Mouse (Mus musculus) frontal cortex, postnatal 14 days (tissue): ENCODE results near the gene Depdc7.
A peak's percentile ranks its signal among the peaks of the same experiment; 100 is the strongest.

ENCODE experiments used
- DNase-seq, 2 experiments: peaks; one replicate each; pipeline ENCODE4 v3.0.0; 2022; ENCODE audit warnings: low spot score in 2 of 2

The Depdc7 gene

DNA sequence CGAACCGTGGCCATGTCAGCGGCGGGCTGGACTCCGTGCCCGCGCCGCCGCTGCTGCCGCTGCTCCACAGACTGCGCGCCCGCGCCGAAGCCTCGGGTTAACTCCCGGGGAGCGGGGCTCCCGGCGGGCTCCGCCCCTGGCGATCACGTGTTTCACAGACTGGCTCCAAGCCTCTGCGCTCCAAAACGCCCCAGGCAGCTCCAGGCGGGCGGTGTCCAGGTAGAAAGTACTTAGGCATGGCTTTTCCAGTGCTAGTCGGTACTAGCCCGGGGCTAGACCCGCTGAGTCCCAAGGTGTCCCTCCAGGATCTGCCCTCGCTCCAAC lies at the start of gene Depdc7:
TSS of gene Depdc7 (minus strand) at position 138 of the 324 bp plus-strand sequence.
- peak; percentile 60 to 80 for DNase-seq

- no peak for DNase-seq
Observed at GRCm38 (mm10) chr2:104774763-104775162, 32.1 kb upstream of the Depdc7 start.

GRCm38 (mm10) chr2:104768697-104769096 lies 26.0 kb upstream of the Depdc7 start:
- no peak for DNase-seq

DNA sequence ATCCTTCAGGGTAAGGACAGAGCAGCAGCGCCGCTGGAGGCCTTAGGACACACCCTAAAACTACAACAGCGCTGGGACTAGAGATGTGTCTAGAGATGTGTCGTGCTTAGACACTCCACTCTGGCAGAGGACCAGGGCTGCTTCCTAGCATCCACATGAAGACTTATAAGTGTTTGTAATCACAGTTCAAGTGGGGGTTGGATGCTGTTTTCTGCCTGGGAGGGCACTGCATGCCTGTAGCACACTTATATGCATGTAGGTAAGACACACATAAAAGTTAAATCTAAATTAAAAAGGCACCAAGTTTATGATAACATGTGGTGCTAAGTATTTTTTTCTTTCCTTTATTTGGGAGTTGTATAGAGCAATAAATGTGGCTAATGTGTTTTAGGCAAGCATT lies 21.3 kb upstream of the Depdc7 start:
- no peak for DNase-seq

- DNase-seq: no peak
Observed at GRCm38 (mm10) chr2:104763134-104763703, 20.5 kb upstream of the Depdc7 start.

DNA sequence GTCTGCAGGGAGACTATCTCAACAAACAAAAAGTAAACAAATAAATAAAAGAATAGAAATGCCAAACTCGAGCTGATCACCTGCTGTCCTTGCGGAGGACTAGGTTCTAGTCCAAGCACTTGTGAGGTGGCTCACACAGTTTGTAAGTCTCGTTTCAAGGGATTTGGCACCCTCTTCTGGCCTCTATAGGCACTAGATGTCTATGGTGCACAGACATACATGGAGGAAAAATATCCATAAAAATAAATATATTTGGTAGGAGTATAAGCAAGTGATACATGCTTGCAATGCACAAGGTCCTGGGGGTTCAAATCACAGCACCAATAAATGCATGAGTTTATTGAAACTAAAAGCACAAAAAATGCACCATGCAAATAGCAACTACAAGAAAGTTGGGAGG lies 7.9 kb upstream of the Depdc7 start:
- DNase-seq: no peak

GRCm38 (mm10) chr2:104748652-104749183 lies 6.0 kb upstream of the Depdc7 start:
- no peak for DNase-seq

GRCm38 (mm10) chr2:104746251-104746650 lies 3.6 kb upstream of the Depdc7 start:
- DNase-seq: no peak

- DNase-seq: no peak
Observed at GRCm38 (mm10) chr2:104743971-104744370, 1.3 kb upstream of the Depdc7 start.

- no peak for DNase-seq
Observed at GRCm38 (mm10) chr2:104743160-104743559, 482 bp upstream of the Depdc7 start.

DNA sequence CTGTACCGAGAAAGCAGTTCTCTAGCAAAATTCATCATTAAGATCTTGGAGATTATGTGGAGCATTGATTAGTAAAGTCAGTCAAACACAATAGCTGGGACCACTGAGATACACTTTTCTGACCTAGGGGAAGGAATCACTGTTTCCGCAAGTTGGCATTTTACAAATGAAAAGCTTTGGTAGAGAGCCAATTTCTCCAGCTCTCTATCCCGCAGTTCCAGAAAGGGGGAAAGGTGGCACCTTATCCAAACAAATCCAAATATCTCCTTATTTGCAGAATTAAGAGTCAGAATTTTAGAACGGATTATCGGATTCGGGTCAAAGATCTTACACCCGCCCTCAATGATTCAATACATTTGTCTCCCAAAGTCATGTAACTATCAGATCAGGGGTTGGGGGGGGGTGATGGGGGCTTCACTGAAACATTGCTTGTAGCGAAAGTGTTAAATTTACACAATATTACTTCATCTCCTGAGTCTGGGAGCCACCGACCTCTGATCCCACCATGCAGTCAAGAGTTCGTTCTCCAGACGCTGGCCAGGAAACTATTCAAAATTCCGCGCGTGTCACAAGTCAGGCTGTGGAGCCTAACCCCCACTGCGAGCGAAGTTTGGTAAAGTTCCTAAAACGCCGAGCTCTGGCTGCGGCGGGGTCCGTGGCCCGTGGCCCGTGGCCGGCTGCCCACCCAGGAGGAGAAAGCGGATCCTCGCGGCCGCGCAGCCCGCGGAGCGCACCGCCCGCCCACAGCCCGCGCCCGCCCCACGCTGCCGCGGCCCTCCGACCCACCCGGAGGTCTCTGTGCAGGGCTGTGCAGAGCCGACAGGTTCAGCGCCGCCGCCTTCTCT lies 560 bp downstream of the Depdc7 start:
- no peak for DNase-seq

DNA sequence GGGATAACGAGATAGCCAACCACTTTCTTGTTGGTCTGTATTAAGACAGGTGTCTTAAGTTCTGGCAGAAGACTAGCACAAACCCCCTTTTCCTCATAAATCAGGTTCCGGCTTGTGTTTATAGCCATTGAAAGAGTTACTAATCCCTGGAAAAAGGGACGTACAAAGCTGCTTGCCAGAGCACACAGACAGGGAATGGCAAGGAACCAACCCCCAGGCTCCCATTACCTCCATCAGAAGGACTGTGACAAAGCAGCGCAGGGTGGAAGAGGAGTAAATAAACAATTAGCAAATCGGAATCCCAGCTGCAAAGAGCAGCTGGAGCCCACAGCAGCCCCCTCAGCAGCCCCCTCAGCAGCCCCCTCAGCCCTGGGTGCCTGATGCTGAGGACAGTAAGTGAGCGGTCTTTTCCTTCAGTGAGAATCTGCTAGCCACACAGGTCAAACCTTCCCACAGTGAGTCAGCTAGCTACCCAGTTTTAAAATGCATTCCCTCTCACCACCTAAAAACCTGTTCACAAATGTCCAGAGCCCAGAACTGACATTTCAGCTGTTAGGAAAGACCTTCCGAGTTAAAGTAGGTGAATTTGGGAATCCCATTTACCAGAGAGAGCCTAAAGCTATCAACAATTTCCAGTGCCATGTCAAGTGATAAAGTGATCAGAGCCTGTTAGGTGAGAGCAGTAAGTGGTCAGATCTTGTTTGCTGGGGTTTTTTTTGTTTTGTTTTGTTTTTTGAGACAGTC lies 1.5 kb downstream of the Depdc7 start:
- no peak for DNase-seq

DNA sequence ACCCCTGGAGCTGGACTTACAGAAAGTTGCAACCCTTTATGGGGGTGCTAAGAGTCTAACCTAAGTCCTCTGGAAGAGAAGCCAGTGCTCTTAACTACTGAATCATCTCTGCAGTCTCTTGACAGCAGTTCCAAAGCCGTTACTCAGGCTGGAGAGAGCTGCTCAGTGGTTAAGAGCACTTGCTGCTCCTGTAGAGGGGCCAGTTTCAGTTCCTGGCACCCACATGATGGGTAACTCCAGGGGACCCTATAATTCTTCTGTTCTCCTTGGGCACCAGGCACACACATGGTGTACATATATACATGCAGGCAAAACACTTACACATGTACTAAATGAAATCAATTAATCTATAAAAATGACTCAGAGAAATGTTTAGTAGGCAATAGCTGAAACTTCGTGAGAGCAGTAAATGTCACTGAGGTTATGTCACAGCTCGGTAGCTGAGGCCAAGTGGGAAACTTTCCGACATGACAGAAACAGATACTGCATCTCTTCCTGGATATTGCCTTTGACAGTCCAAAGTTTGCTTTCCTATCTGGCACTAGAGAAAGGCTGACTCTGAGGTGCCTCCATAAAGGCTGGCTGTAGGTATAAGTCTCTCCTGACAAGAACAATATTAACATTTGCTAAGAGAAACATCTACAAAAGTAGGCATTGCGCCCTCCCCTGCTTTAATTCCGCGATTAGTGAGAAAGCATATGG lies 2.3 kb downstream of the Depdc7 start:
- no peak for DNase-seq

DNA sequence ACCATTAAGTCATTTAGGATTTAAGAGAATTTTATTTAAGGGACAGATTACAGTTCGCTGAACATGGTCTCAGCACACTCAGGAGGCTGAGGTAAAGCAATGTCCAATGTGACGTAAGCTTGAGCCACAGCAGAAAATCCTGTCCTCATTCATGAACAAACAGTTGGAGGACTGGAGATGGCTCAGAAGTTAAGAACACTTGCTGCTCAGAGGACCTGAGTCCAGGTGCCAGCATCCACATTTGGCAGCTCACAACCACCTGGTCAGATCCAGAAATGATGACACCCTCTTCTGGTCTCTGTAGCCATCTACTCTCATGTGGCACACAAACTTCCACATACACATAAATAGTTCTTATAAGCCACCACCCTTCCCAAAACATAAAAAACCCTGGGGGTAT lies 3.0 kb downstream of the Depdc7 start:
- DNase-seq: no peak

DNA sequence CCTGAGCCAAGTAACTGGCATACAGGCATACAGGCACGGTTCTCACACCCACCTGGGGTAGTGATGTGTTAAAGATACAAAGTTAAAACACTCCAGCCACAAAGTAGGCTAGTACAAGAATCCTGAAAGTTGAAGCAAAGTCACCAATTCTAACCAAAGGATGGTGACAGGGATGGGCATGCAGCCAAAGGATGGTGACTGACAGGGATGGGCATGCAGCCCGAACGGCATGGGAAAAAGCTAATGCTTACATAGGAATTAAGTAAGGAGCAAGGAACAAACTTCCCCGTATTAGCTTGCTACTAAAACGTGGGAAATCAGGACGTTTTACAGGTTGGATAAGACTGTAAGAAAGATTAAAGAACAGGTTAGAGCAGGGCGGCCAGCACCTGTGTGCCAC lies 6.4 kb downstream of the Depdc7 start:
- no peak for DNase-seq

- no peak for DNase-seq
Observed at GRCm38 (mm10) chr2:104732562-104733256, 10.0 kb downstream of the Depdc7 start.

DNA sequence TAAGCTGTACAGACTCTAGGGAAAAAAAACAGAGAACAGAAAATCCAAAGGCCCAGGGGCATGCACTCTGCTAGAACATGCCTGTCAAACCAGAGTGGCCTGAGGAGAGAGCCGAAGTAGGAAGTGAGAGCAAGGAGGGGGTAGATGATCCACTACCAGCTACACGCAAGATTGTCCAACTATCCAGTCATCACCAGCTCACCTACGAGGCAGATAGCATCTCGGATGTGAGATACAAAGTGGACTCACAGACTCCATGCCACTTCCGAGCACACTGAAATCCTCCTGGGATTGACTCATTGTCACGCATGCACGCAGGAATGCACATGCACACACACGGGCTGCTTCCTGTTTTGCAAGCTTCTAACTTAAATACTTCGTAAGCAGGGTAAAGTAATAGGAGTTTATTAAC lies 10.6 kb downstream of the Depdc7 start:
- no peak for DNase-seq

- DNase-seq: no peak
Observed at GRCm38 (mm10) chr2:104727369-104727768, 15.3 kb downstream of the Depdc7 start.

DNA sequence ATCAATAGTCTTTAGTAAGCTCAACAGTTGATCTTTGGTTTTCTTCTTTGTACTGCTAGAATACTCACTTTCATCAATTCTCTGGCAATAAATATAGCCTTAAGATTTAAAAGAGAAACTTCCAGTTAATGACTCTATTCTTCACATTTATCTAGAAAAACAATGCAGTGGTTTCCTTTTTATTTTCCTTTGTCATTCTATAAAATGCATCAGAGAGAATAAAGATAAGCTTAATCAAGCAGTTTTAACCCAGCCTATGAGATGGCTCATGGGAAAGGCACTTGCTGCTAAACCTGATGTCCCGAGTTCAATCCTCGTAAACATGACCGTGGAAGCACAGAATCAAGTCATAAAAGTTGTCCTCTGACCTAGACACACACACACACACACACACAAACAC lies 20.7 kb downstream of the Depdc7 start:
- DNase-seq: no peak

- no peak for DNase-seq
Observed at GRCm38 (mm10) chr2:104717827-104718226, 24.9 kb downstream of the Depdc7 start.

DNA sequence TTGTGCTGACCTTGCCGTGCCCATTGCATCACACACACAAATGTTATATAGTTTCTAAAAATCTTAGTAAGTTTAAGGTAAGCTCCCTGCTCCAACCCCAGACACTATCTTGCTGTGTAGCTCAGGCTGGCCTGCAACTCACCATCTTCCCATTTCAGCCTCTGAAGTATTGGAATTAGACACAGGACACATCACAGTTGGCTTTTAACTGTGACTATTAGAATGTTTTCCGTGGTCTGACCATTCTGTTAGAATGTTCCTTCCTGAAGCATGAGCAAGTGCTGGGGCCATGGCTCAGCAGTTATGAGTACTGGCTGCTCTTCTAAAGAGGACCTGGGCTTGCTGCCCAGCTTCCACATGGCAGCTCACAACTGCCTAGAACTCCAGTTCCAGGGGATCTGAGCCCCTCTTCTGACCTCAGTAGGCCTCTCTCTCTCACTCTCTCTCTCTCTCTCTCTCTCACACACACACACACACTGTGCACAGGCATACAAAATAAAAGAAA lies 25.4 kb downstream of the Depdc7 start:
- DNase-seq: no peak
